Mouse (Mus musculus): ENCODE measurements around the gene Opa3.

Opa3 gene

GRCm38 (mm10) chr7:19227883-19228792 lies at the start of gene Opa3:
Gene Opa3, plus strand, starts transcription at chr7:19228334.
- DNase-seq (ENCODE audit: low spot score): peak; percentile 100

GRCm38 (mm10) chr7:19178443-19179092 lies 49.6 kb upstream of the Opa3 start:
- peak; percentile 88 for DNase-seq (ENCODE audit: low spot score)

- DNase-seq (ENCODE audit: low spot score): peak; percentile 84
These were observed 49.0 kb upstream of the Opa3 start for GRCm38 (mm10) chr7:19179173-19179572.

GRCm38 (mm10) chr7:19179936-19180335 lies 48.2 kb upstream of the Opa3 start:
- DNase-seq (ENCODE audit: low spot score): no peak

DNA sequence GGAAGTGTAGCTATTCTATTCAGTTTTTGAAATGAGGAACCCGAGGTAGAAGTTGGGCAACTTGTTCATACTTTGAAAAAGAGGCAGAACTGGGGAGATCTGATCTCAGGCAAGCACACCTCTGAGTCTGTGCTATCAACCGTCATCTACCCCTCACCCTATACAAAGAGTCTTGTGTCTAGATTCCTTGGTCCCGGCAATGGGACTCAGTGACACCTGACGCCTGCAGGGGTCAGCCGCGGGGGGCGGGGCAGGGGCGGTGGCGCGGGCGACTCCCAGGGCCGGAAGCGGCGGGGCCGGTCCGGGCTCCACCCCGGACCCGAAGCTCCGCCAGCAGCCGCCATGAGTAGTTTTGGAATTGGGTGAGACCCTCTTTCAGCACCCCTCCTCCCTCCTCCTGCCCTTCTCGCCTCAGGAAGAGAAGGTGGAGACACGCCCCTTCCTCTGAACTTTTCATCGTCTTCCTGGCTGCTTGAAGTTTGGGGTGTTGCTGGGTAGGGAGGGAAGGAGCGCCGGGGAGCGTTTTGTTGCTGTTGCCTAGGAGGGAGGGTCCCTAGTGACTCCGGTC lies 47.2 kb upstream of the Opa3 start:
- DNase-seq (ENCODE audit: low spot score): peak; percentile 74

GRCm38 (mm10) chr7:19184250-19184649 lies 43.9 kb upstream of the Opa3 start:
- no peak for DNase-seq (ENCODE audit: low spot score)

DNA sequence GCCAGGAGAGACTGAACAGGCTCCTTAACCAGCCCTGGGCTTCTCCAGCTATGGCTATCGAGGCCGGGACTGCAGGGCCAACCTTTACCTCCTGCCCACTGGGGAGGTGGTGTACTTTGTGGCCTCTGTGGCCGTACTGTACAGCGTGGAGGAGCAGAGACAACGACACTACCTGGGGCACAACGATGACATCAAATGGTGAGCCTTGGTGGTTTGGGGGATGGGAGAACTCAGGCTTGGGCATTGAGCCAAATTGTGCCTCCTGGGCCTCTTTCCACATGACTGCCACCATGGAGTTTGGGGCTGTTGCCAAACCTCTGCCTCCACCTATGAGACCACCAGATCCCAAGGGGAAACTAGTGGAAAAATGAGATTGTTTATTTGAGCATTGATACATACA lies 43.4 kb upstream of the Opa3 start:
- DNase-seq (ENCODE audit: low spot score): no peak

GRCm38 (mm10) chr7:19194676-19195075 lies 33.5 kb upstream of the Opa3 start:
- no peak for DNase-seq (ENCODE audit: low spot score)

- DNase-seq (ENCODE audit: low spot score): peak; percentile 58
These were observed 31.5 kb upstream of the Opa3 start for GRCm38 (mm10) chr7:19196676-19197075.

GRCm38 (mm10) chr7:19197985-19198384 lies 30.1 kb upstream of the Opa3 start:
- DNase-seq (ENCODE audit: low spot score): no peak

DNA sequence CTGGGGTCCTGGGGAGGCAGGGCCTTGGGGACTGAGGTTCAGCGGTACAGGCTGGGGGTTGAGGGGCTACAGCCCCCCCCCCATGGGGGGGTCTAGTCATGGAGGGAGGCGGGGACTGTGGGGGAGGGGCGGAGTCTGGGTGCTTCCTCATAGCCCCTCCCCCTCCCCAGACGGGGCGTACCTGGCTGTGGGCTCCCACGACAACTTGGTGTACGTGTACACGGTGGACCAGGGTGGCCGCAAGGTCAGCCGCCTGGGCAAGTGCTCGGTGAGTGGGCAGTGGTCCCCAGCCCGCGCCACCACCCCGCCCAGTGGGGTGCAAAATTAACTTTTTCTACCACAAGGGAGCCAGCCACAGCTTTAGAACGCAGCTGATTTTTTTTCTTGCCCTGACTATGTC lies 26.5 kb upstream of the Opa3 start:
- no peak for DNase-seq (ENCODE audit: low spot score)

DNA sequence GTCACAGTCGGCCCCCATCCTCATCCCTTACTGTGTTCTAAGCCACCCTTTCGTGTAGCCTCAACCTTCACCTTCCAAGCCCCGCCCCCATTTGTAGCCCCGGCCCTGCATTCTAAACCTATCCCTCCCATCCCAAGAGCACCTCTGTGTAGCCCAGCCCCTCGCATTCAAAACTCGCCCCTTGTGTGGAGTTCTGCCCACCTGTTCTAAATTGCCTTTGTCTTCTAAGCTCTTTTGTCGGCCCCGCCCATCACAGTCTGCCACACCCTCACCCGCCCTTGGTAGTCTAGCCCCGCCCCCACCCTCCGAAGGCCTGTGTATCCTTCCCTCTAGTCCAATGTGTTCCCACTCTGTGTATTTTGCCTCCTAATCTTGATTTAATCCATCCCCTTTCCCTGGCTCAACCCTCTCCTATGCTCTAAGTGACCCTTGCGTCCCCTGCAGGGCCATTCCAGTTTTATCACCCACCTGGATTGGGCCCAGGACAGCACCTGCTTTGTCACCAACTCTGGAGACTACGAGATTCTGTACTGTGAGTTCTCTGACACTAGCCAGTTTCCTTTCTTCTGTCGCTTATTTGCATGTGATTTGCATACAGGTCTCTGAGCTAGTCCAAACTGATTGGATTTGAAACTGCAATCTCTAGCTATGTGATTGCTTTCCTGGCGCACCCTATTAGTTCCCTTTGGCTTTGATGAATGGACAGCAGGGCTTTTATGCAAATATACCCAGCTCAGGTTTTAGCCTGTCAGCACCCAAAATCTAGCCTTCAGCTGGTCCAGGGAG lies 25.9 kb upstream of the Opa3 start:
- no peak for DNase-seq (ENCODE audit: low spot score)

DNA sequence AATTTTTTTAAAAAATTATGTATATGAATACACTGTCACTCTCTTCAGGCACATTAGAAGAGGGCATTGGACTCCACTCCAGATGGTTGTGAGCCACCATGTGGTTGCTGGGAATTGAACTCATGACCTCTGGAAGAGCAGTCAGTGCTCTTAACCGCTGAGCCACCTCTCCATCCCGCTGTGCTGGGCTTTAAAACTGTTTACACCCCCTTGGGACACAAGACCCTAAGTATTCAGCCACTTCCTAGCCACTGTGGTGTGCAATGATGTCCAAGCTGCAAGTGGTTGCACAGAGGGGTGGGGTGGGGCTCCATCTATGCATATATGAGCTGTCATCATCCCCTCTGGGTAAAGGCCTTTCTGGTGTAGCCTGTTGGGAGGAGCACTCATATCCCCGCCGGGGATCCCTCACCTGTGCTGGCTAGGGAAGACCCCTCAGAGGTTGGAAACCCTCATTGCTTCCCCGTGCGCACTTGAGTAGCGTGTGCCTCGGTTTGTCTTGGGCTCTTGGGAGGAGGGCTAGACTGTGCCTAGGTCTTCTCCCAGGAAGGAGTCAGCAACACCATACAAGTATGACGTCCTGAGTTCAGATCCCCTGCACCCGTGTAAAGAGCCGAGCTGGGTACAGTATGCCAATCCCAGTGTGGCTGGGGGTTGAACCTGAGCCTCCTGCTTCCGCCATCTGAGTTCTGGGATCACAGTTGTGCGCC lies 19.8 kb upstream of the Opa3 start:
- DNase-seq (ENCODE audit: low spot score): no peak

GRCm38 (mm10) chr7:19208944-19209472 lies 19.1 kb upstream of the Opa3 start:
- peak; percentile 83 for DNase-seq (ENCODE audit: low spot score)

GRCm38 (mm10) chr7:19209494-19209893 lies 18.6 kb upstream of the Opa3 start:
- DNase-seq (ENCODE audit: low spot score): no peak

GRCm38 (mm10) chr7:19210010-19210409 lies 18.1 kb upstream of the Opa3 start:
- DNase-seq (ENCODE audit: low spot score): no peak

- no peak for DNase-seq (ENCODE audit: low spot score)
These were observed 17.0 kb upstream of the Opa3 start for GRCm38 (mm10) chr7:19211041-19211675.

GRCm38 (mm10) chr7:19211996-19212755 lies 16.0 kb upstream of the Opa3 start, which contains the start of gene Gpr4:
Gene Gpr4, plus strand, starts transcription at chr7:19212538.
- DNase-seq (ENCODE audit: low spot score): peak; percentile 61

DNA sequence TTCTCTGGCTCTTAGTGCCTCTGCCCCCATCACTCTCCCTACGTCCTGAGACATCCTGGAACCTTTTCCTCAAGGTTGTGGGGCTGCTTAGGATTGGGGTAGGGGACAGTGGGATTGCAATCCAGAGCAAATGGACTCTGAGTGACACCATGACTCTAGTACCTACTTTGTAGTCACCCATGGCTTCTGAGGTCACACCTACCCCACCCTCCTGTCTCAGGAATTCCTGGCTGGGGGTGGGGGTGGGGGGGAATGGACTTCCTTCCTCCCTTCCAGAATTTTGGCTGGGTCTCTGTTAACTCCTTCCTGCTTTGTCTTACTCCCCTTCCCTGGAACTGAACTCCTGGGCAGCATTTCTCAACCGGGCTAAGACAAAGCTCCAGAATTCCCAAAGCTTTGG lies 14.7 kb upstream of the Opa3 start:
- DNase-seq (ENCODE audit: low spot score): no peak

GRCm38 (mm10) chr7:19214369-19214768 lies 13.8 kb upstream of the Opa3 start:
- no peak for DNase-seq (ENCODE audit: low spot score)

Data from embryo, embryonic 10.5 days (tissue).